Mouse (Mus musculus): ENCODE measurements around the gene 4930595M18Rik. TPM values are rescaled to one million over a fixed set of nuclear protein-coding genes. Genes with fewer than 3 reads are reported as not detected.

The 4930595M18Rik gene
- not detected for total RNA-seq (2021)
- long read RNA-seq, experiment 1 = 0 reads
- long read RNA-seq, experiment 2 = 0 reads

- no peak for DNase-seq
Observed at GRCm38 (mm10) chrX:81458021-81458420, at the start of gene 4930595M18Rik. Gene 4930595M18Rik, minus strand, starts transcription at chrX:81458121.

- no peak for DNase-seq
Observed at GRCm38 (mm10) chrX:81472500-81472899, 14.6 kb upstream of the 4930595M18Rik start.

Measured in heart, adult 18-20 months (tissue).